Mouse (Mus musculus): ENCODE results near the gene Elovl4.

Elovl4 gene

GRCm38 (mm10) chr9:83805977-83806815 is at the start of gene Elovl4:
Elovl4 (minus strand) TSS chr9:83806277.
- in situ Hi-C loops (cut with MseI, MboI), result no loop called here

GRCm38 (mm10) chr9:83852464-83852863 is 46.4 kb upstream of the Elovl4 start:
- in situ Hi-C loops (cut with MseI, MboI), result no loop called here

- in situ Hi-C loops (cut with MseI, MboI), result no loop called here
These were observed 28.8 kb upstream of the Elovl4 start for GRCm38 (mm10) chr9:83834748-83835313.

- in situ Hi-C loops (cut with MseI, MboI), result no loop called here
These were observed 28.0 kb upstream of the Elovl4 start, which contains the start of gene Ttk for GRCm38 (mm10) chr9:83833811-83834747. Ttk (plus strand) TSS chr9:83834689.

GRCm38 (mm10) chr9:83831152-83831551 is 25.1 kb upstream of the Elovl4 start:
- in situ Hi-C loops (cut with MseI, MboI), result no loop called here

- in situ Hi-C loops (cut with MseI, MboI), result no loop called here
These were observed 23.8 kb upstream of the Elovl4 start for GRCm38 (mm10) chr9:83829896-83830295.

GRCm38 (mm10) chr9:83822925-83823324 is 16.8 kb upstream of the Elovl4 start:
- in situ Hi-C loops (cut with MseI, MboI), result no loop called here

- in situ Hi-C loops (cut with MseI, MboI), result no loop called here
These were observed 14.9 kb upstream of the Elovl4 start for GRCm38 (mm10) chr9:83820976-83821375.

- in situ Hi-C loops (cut with MseI, MboI), result no loop called here
These were observed 13.1 kb upstream of the Elovl4 start for GRCm38 (mm10) chr9:83819188-83819587.

- in situ Hi-C loops (cut with MseI, MboI), result no loop called here
These were observed 1.5 kb upstream of the Elovl4 start for GRCm38 (mm10) chr9:83807562-83807961.

- in situ Hi-C loops (cut with MseI, MboI), result no loop called here
These were observed 707 bp downstream of the Elovl4 start for GRCm38 (mm10) chr9:83805164-83805976.

- in situ Hi-C loops (cut with MseI, MboI), result no loop called here
These were observed 1.7 kb downstream of the Elovl4 start for GRCm38 (mm10) chr9:83804341-83804740.

- in situ Hi-C loops (cut with MseI, MboI), result no loop called here
These were observed 8.2 kb downstream of the Elovl4 start for GRCm38 (mm10) chr9:83797898-83798297.

- in situ Hi-C loops (cut with MseI, MboI), result no loop called here
These were observed 9.2 kb downstream of the Elovl4 start for GRCm38 (mm10) chr9:83796875-83797274.

- in situ Hi-C loops (cut with MseI, MboI), result no loop called here
These were observed 16.8 kb downstream of the Elovl4 start for GRCm38 (mm10) chr9:83789326-83789725.

GRCm38 (mm10) chr9:83785501-83785900 is 20.6 kb downstream of the Elovl4 start:
- in situ Hi-C loops (cut with MseI, MboI), result no loop called here

- in situ Hi-C loops (cut with MseI, MboI), result no loop called here
These were observed 27.6 kb downstream of the Elovl4 start for GRCm38 (mm10) chr9:83778317-83778960.

GRCm38 (mm10) chr9:83761318-83761717 is 44.8 kb downstream of the Elovl4 start:
- in situ Hi-C loops (cut with MseI, MboI), result no loop called here

GRCm38 (mm10) chr9:83731877-83732276 is 74.2 kb downstream of the Elovl4 start:
- in situ Hi-C loops (cut with MseI, MboI), result no loop called here

- in situ Hi-C loops (cut with MseI, MboI), result no loop called here
These were observed 75.2 kb downstream of the Elovl4 start for GRCm38 (mm10) chr9:83730836-83731235.

Data from mouse trophoblast stem cell (cell line).